Mouse (Mus musculus): ENCODE measurements at regions not wholly inside any gene's neighbourhood (a gene's known extent, or its start where the extent isn't known, plus 50 kb on each side); places are given as distances from the start of the nearest gene placed in this dataset.

GRCm38 (mm10) chr13:92914631-92915030 is 70.1 kb downstream of the Mtx3 start:
- TF ChIP-seq CTCF (IDR thresholded peaks at IDR 0.05; ENCODE audit: low read depth, low read length) (no peak), POLR2A (IDR thresholded peaks at IDR 0.05; ENCODE audit: borderline replicate concordance, low read depth, low read length) (no peak)

Data from bone marrow macrophage, adult 2 months (primary cell).